Mouse (Mus musculus): ENCODE data around the gene Hus1. TPM values are rescaled to one million over a fixed set of nuclear protein-coding genes. Genes with fewer than 3 reads are reported as not detected.

Gene Hus1
- 10 to 100 TPM in 2 of 4 experiments, 1 to 10 TPM in 2; 8.7 to 13.8 (median 10.2) TPM for total RNA-seq (2022)

DNA sequence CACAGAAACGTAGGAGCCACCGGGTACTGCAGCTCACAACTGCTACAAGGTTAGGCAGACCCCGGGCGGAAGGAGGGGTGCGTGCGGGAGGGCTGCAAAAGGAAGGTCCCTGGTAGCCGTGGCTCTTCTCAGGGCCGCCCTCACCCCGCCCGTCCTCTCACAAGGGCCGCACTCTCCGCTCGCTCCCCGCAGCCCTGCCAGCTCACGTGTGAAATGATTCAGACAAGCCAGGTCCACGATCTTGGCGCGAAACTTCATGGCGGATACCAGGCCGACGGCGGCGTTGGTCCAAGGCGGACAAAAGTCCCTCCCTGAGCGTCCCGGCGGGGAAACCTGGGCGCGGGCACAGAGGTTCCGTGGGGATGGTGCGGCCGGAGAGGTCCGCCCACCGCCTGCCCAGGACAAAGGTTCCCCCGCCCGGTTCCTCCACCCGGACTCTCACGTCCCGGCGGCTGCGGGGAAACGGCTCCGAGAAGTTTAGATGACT, at the start of gene Hus1:
Gene Hus1, minus strand, starts transcription at position 339 of the 487 bp plus-strand sequence.
- DNase-seq, result peak; percentile 86

DNA sequence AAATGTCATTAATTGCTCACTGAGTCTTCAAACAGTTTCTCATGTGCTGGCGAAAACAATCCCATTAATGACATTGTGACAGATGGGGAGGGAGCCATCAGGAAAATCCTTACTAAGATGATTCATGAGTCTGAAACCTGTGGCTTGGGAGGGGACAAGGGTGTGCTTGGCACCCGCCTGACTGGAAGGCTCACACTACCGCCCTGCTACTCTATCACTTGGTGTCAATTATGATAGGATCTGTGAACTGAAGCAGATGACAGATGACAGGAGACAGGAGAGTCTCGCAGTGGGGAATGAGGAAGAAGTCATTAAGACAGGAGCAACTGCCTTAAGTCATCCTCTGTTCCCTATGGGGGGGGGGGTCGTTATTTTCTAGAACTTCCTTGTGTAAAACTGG, 49.5 kb upstream of the Hus1 start:
- no peak for DNase-seq

DNA sequence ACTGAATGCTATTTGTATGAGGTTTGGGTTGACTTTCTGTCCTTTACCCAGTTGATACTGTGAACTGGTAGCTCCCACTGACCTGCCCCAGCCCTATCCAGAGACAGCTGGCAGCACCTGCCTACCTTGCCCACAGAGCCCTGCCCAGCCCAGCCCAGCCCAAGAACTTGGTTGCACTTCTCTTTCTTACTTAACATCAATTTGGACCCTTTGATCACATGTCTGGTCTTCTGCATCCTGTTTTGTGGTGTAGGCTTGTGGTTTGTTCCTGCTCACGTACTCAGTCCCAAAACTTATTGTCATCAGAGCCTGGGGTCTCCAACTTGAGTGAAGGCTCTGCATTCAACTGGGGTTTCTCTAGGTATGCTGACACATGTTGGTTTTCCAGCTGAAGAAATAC, 49.0 kb upstream of the Hus1 start:
- DNase-seq, result no peak

DNA sequence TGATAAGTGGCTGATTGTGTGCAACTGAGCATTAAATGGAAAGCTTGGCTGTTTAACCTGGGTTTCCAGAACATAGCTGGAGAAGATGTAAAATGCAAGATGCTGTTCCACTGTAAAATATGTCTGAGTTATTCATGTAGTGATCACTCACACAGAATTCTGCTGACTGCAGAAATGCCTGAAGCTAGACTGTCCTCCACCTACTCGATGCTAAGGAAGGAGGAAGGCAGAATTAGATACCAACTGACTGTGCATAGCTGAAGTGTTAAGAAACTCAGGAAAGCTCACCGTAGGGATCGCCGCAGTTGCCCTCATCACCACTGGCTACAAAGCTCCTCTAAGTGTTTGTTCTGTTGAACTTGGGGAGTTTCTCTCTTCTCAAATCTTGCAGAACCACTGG, 46.7 kb upstream of the Hus1 start:
- no peak for DNase-seq

DNA sequence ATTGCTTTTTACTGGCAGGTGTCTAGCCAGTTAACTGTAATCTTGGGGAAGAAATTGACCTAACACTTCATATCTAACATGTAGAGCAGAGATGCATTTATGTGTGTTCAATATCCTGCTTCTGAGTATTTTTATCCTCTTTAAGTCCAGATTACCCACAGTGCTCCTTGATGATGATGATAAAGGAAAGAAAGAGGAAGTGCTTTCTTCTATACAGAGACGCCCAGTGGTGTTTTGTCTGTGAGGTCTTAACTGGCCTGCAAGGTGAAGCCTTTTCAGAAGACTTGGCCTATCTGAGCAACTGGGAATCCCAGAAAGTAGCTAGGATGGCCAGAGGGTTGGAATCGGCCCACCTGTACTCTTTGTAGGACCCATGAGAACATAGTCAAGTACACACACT, 45.9 kb upstream of the Hus1 start:
- DNase-seq, result no peak

DNA sequence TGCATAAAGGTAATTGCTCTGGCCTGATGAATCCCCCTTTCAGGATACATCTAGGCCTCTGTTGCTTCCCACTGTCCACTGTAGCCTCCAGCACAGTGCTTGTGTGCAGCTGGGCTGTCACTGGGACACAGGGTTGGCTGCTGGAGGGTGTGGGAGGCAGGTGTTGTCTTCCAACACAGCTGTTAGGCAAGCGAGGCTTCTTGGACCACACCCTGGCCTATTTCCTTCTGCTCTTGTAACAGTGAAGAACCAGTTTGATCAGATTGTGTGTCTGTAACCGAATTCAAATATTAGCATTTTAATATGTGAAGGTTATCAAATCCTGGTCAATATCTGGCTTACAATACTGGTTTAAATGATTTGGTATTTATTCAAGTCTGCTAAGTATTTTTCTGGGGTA, 40.9 kb upstream of the Hus1 start:
- no peak for DNase-seq

DNA sequence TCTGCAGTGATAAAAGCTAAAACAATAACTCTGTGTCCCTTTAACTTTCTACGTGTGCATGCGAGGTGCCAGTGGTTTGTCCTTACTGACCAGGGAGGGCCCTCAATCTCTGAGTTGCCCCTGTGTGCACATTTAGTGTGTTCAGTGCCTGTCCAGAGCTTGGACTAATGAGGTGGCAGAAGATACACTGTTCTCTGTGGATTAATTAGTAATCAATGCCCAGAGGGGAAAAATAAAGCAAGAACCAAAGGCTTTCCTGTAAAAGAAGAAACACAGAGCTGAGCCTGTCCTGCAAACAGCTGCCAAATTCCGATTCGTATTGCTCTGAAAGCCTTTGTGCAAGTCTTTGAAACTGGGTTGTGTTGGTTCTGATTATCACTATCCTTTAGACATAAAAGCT, 39.2 kb upstream of the Hus1 start:
- no peak for DNase-seq

DNA sequence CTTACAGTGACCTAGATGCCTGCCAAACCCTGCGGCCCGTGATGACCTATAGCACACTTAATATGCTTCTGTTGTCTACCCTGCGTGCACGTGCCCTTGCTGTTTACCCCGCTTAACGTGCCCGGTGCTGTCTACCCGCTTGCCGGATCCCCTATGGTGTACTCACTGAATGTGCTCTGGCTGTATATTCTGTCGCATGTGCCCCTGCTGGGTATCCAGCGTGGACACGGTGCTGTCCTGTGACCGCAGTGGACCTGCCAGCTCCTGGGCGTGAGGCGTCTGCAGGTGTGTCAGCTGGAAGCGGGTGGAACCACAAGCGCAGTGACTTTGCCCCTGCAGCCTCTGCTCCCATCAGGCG, 37.7 kb upstream of the Hus1 start, which contains the start of gene Sun3:
Gene Sun3, minus strand, starts transcription at position 289 of the 358 bp plus-strand sequence.
- no peak for DNase-seq

DNA sequence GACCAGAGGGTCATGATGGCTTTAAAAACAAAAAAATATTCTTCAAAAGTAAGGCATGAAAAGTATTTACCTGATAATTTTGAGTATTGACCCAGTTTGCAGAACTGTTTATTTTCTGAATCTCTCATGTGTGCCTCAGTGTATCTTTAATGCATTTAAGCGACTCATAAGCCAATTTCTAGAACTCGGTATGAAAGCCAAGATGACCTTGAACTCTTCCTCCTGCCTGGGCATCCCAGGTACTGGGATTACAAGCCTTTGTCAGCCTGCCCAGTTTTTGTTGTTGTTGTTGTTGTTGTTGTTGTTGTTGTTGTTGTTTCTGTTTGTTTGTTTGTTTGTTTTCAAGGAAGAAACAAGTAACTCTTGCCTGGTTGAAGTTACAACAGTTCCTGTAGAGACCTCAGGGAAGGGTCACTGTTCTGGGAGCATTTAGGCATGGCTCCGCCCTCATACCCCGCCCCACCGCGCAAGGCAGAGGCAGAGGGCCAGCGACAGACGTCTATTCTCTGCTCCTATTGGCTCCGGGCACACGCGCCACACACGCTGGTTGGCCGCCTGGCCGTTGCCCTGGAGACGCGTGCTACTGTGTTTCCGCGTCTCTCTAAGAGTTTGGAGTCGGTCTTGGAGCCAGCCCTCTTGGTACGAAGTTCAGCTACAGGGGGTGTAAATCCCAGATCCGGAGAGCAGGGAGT, 37.2 kb upstream of the Hus1 start, which contains the start of gene Gm11992:
Gene Gm11992, plus strand, starts transcription at position 584 of the 692 bp plus-strand sequence.
- peak; percentile 84 for DNase-seq

DNA sequence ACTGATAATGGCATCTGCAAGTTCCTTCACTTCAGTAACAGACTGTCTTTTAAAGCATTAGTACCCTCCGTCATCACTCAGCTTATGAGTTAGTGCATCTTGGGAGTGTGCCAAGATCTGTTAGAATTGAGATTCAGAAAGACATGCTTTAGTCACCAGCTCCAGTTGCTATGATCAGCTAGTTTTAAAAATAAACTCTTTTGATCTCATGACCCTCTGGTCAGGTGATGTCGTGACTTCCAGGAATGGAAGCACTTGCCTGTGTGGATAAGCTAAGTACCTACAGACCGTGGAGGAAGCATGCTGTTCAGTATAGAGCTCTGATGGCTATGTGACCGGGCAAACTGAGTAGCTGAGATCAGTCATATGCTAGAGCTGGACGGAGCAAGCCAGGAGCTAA, 36.1 kb upstream of the Hus1 start:
- DNase-seq, result no peak

DNA sequence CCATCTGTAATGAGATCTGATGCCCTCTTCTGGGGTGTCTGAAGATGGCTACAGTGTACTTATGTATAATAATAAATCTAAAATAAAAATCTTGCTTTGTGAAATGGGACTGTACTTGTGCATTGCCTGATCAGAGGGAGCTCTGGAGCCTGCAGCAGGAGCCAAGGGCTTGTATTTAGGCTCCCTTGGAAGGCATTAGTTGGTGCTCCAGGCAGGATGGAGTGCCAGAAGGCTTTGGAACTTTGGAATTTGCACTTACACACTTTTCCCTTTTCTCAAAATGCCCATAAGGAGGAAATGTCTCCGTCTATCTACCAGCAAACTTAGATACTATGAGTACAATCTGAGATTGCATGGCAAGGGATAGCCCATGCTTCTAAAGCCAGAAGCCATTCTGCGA, 35.6 kb upstream of the Hus1 start:
- no peak for DNase-seq

DNA sequence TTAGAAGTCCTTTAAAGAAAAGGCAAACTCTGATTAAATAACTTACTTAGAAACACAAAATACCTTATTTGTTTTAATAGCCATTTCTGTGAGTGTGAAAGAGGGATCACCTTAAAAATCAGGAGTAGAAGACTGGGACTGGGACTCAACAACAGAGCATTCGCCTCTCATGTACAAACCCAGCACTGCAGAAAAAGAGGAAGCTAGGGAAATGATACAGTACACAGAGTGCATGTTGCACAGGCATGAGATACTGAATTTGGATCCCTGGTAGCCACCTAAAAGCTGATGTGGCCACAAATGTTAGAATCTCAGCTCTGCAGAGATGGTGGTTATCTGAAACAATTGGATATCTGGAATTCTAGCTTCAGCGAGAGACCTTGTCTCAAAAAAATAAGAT, 20.5 kb upstream of the Hus1 start:
- DNase-seq, result no peak

DNA sequence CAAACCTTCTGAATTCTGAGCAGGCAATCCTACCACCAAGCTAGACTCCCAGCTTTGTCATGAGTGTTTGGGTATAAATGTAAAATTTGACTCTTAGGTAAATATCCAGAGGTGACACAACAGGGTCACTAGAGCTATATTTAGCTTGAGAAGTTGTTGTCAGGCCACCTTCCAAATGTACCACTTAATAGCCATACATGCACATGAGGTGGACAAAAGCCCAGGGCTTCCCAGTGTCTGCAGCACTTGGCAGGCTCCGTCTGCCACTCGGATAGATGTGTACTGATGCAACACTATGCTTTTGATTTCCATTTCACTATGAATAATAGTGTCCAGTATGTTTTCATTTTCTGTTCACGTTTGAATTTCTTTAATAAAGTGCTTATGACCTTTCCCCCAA, 14.2 kb upstream of the Hus1 start:
- no peak for DNase-seq

DNA sequence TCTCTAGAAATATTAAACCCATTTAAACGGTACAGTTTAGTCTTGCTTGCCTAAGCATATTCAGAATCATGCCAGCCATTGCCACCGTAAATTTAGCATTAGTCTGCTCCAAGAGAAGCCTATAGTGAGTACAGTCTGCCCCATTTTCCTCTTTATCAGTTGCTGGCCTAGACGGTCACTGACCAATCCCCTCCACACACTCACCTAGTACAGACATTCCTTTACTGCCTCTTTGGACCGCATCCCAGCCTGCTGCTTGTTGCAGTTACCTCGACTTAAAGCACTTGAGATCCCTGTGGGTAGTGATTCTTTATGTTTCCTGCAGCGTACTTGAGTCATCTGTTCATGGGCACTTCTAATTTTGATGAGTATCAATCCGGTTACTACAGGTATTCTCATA, 13.8 kb upstream of the Hus1 start:
- DNase-seq, result no peak

DNA sequence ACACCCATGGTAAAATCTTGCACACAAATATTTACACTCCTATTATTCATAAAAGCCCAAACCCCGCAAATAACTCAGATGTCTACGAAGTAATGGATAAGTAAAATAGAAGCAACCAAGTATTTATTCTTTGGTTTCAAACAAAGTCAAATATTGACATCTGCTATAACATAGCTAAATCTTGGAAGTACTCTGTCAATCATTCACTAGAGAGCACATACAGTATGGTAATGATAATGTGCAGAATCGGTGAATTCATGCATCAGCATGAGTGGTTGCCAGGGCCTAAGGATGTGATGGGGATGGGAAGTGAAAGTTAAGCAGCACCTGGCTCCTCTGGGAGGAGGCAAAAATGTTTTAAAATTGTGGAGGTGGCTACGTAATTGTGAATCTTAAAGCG, 9.2 kb upstream of the Hus1 start:
- DNase-seq, result no peak

DNA sequence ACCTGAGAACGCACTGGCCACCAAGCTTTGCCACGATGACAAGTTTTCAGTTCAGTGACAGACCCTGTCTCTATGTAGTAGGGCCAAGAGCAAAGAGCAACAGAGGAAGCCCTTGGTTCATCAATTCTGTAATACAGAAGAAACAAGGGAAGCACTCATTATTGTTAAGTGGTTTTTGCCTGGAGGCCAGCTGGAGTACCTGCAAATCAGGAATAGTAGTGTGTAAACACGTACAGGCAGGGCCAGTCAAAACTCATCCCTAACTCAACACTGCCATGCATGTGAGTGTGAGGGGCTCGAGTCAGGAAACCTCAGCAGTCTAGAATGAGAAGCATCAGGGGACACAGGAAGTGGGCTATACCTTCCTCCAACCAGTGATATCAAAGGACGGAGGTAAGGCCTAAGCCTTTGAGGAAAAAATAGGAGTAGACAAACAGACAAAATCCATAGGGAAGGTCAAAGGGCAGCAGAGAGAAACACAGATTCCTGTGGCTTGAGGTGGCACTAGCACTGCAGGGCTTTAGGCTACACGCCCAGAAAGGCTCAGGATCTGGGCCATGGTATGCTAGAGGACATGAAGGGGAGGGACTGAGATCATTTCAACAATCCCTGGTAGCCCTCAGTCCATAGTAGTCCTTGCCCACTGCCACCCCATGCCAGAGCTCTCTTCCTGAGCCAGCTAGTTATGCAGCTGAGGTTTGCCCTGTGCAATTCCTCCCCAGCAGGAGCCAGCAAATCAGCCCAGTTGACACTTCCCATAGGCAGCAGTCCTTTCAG, 7.7 kb upstream of the Hus1 start:
- DNase-seq, result no peak

DNA sequence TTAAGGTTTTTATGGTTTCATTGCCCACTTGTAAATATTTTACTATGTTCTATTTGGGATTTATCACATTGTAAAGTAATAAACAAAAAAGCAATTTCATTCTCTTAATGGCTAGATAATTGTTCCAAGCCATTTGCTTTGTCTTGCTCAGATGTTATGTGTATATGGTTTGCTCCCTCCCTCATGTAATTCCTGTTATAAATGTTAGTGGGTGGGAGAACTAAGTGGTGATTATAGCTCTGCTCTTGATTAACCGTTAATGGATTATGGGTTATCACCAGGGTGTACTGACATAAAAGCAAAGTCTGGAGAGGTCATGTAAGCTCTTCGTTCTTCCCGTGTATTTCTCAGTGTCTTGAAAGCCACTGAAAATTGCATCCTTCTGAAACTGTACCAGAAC, 3.7 kb upstream of the Hus1 start:
- DNase-seq, result no peak

DNA sequence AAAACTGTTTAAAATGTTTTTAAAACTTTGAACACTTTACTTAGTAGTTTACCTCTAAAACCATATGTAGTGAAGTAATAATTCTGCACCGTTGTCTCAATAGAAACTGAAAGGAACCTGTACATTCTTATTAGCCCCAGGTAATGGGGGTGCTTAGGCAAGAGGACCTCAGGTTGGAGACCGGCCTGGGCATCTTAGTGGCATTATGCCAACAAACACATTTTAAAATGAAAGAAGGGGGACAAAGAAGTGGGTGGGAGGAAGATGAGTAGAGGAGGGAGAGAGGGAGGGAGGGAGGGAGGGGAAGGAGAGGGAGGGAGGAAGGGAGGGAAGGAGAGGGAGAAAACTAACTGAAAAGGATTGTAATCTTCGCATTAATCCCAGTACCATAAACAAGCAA, 357 bp upstream of the Hus1 start:
- no peak for DNase-seq

DNA sequence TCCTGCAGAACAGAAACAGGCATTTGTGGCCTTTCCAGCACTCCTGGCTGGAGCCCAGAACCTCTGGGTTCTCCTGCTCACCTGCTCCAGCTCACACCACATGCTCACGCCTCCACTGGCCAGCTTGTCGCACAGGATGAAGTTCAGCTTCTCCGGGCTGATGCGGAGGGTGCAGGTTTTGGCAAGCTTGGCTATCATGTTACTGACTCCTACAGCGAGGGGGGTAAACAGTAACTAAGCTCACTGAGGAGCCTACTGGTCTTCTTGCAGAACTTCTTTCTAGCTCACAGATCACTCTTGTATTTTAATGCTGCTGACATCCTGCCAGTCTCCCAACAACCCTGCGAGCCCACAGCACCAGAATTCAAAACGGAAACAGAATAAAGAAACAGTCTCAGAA, 575 bp downstream of the Hus1 start:
- DNase-seq, result peak; percentile 11

DNA sequence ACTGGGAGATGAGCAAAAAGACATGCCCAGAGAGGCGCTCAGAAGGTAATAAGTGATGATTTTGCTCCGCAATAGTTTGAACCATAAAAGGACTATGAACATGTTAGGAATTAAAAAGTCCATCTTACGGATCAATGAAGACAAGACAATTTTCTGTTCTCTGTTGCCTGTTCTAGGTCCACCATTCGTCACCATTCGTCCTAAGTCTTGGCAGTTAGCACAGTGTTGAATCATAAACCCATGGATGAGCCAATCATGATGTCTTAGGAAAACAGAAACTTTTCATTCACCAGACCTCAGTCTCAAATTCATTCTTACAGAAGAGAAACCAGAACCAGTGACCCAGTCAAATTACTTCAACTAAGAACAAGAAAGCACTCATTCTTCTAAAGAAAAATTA, 2.2 kb downstream of the Hus1 start:
- no peak for DNase-seq

DNA sequence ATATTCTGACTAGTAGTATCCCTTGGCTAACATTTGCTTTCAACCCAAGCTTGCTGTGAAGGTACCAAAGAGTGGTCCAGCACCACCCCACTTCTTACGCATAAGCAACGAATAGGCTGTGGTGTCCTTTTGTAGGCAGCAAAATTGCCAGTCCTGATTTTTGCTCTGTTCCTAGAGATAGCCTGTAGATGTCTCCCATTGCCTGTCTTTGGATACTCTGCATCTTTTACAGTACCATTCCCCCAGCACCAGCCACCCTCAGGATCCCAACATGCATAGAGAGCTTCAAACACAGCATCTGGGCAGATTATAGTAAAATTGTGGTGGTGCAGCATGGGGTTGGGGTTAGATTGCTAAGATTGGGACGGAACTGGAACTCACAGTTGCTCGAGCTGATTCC, 22.9 kb downstream of the Hus1 start:
- no peak for DNase-seq

DNA sequence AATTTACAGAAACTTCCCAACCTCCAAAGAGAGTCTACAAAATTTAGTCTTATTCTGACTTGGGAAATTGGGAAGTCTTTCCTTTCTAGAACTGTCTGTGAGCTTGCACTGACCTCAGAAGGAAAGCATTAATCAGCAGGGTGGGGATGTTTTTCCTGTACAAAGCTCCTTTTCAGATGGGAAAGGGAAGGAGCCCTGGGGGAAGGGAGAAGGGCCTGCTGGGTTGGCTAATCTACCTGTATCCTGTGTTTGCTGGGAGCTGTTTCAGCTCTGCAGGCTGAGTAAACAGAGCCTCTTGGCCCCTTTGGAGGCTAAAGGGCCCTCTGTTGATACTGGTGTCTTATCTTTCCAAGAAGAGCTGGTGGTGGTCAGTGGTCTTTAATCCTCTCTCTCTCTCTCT, 24.9 kb downstream of the Hus1 start:
- peak; percentile 26 for DNase-seq

DNA sequence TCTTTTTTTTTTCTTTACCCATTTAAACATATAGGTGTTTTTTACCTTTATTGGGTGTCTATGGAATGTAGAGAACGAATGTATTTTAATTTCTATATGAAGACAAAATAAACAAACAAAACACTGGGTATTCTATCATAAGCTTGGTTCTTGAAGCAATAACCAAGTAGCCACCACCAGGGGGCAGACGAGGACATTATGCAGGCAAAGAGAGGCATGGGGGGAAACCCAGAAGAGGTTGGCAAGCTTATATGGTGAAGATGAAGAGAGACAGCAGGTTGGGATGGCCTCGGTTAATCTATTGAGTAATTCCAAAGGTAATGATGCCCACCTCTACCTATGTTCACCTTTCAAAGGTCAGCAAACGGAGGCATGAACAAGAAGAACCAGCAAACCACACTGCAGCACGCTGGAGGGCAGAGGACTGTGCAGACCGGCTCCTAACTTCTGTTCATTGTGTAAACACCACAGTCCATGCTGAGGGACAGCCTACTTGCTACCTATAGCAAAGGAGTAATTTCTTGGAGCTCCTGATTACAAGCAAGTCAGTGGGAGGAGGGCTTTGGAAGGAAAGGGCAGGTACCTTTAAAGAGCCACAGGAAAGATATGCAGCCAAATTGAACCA, 27.6 kb downstream of the Hus1 start:
- peak; percentile 32 for DNase-seq

DNA sequence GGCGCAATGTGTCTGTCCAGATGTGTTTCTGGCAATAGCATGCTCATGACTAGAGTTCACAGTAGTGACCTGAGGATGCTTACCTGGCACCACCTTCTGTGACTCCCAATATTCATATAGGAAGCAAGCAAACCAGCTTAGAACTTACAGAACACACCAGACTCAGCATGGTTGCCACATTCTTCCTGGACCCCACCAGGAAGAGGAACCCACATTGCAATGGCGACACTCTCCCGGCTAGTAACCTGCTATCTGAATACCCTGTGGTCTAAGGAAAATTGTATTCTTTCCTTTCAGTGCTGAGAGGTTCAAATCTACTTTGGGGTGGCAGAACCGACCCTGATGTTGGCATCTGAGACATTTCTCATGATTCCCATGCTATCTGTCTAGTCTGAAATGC, 32.8 kb downstream of the Hus1 start:
- DNase-seq, result no peak
